Mouse (Mus musculus) kidney, embryonic 14.5 days (tissue): ENCODE results near the gene Hemk1. TPM values are rescaled to one million over a fixed set of nuclear protein-coding genes. Genes with fewer than 3 reads are reported as not detected.

Experiments used
- ATAC-seq: fragments of 200-750 bp; cut with Nextera tagmentation; 2 replicates; pipeline ENCODE4 v1.8.0; 2017; ENCODE audit warnings: moderate number of reproducible peaks, mild to moderate bottlenecking, moderate TSS enrichment, moderate library complexity; ENCODE audit not compliant: low FRiP score, low TSS enrichment
- H3K27ac ChIP-seq: fragments of 300-500 bp; sonication (generic); 2 replicates; pipeline ENCODE4 v1.5.1; 2014; ENCODE audit warnings: low read depth, mild to moderate bottlenecking, low read length, moderate library complexity, mixed read lengths
- H3K27me3 ChIP-seq: fragments of 300-500 bp; sonication (generic); 2 replicates; pipeline ENCODE4 v1.6.1; 2014; ENCODE audit warnings: mild to moderate bottlenecking, low read length; ENCODE audit not compliant: control insufficient read depth, insufficient read depth
- H3K36me3 ChIP-seq: fragments of 300-500 bp; sonication (generic); 2 replicates; pipeline ENCODE4 v1.6.1; 2014; ENCODE audit warnings: low read length, mixed read lengths; ENCODE audit not compliant: control insufficient read depth, insufficient read depth
- H3K4me1 ChIP-seq: fragments of 300-500 bp; sonication (generic); 2 replicates; pipeline ENCODE4 v1.6.1; 2014; ENCODE audit warnings: low read length, mixed read lengths; ENCODE audit not compliant: control insufficient read depth, insufficient read depth
- H3K4me2 ChIP-seq: fragments of 300-500 bp; sonication (generic); replicated peaks from 2 replicates; pipeline ENCODE4 v1.6.1; 2014; ENCODE audit warnings: low read depth, mild to moderate bottlenecking, low read length
- H3K4me3 ChIP-seq: fragments of 300-500 bp; sonication (generic); 2 replicates; pipeline ENCODE4 v1.5.1; 2014; ENCODE audit warnings: mild to moderate bottlenecking, low read length
- H3K9ac ChIP-seq: fragments of 300-500 bp; sonication (generic); 2 replicates; pipeline ENCODE4 v1.6.1; 2014; ENCODE audit warnings: low read depth, mild to moderate bottlenecking, low read length, moderate library complexity
- H3K9me3 ChIP-seq: fragments of 300-500 bp; sonication (generic); 2 replicates; pipeline ENCODE4 v1.6.1; 2016; ENCODE audit warnings: low read length; ENCODE audit not compliant: control insufficient read depth
- WGBS: fragments of 180-500 bp; shearing (Covaris S2); extraction: QIAGEN DNeasy Blood & Tissue Kit; methylation state at CpG from one replicate; pipeline ENCODE4 v1.1.7; 2014; 5-methylcytosine and 5-hydroxymethylcytosine counted together
- polyA plus RNA-seq: library from polyadenylated mRNA; unstranded; fragments of >200 nt; fragmentation: Nextera tagmentation; extraction: Ambion mirVana; gene quantifications from 2 replicates; pipeline ENCODE4 v1.2.1, GENCODE M21; 2014

The Hemk1 gene
- polyA plus RNA-seq, 1 experiment from 2014 or later, result 11.3 TPM

- H3K36me3 ChIP-seq, result no peaks in the 10 kb centered on the region
- 0 out of 2 replicates have a peak, but pooled peaks cover 5% of the 10 kb centered on the region for H3K27me3 ChIP-seq
- peak overlapping the region; percentile 9; the same call in 1 of the 2 replicates for H3K9ac ChIP-seq
- 0 out of 2 replicates have a peak, but pooled peaks have one; percentile 4 for ATAC-seq
- H3K27ac ChIP-seq, result no peak overlapping the region
- 0 out of 2 replicates have a peak, but pooled peaks cover 3% of the 10 kb centered on the region for H3K4me1 ChIP-seq
- peak overlapping the region; percentile 42 for H3K4me3 ChIP-seq
- peak overlapping the region; percentile 75 for H3K4me2 ChIP-seq
- 34% methylated on average over 8 of the region's 8 CpGs for whole genome bisulfite sequencing
- H3K9me3 ChIP-seq, result no peaks in the 10 kb centered on the region
These were observed 49.4 kb downstream of the Hemk1 start for GRCm38 (mm10) chr9:107288711-107289110.

DNA sequence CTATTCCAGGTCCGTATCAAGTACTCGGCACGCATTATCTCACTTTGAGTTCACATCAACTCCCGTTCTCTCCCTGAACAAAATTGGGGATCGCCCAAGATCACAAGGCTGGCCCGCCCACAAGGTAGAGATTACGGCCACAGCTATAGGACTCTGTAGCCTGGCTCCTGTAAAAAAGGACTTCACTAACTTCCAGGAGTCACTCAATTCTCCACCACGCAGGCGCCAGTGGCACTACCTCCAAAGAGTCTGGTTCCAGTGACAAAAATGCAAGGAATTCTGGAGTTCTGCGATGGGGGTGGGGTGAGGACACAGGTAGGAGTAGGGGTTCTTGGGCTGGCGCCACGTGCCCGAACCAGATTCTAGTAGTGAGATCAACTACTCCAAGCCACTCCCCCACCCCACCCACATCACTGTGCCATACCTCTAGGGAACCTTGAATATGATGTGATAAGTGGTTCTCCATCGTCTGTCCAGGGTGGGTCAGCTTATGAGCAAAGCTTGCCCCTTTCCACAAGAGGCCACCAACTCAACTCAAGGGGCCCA is 50.0 kb downstream of the Hemk1 start:
- Histone ChIP-seq H3K27ac (no peak overlapping the region), H3K4me1 (0 out of 2 replicates have a peak, but pooled peaks cover 3% of the 10 kb centered on the region), H3K9me3 (no peaks in the 10 kb centered on the region), H3K27me3 (0 out of 2 replicates have a peak, but pooled peaks cover 3% of the 10 kb centered on the region), H3K4me2 (no peak overlapping the region), H3K4me3 (no peak overlapping the region), H3K36me3 (no peaks in the 10 kb centered on the region), H3K9ac (no peak overlapping the region)
- no peak for ATAC-seq
- 96% methylated on average over 14 of the region's 14 CpGs for WGBS

DNA sequence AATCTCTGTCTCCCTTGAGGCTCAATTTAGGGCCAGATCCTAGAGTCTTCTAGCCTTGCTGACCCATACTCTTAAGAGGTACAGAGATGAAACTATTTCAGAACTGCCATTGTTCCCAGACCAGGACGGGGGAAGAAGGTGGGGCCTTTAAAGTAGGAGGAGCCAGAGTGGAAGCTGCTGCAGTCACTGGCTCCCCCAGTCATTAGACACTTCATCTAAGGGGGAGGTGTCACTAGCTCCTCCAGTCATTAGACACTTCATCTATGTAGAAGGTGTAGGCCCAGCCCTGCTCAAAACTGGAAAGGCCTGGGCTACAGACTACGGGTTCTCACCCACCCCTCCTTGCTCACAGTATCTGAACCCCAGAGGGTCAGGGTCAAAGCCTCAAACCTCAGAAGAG is 50.9 kb downstream of the Hemk1 start:
- 74% methylated on average over 2 of the region's 2 CpGs for WGBS
- Histone ChIP-seq H3K9me3 (no peaks in the 10 kb centered on the region), H3K4me2 (no peak overlapping the region), H3K4me3 (no peak overlapping the region), H3K9ac (no peak overlapping the region), H3K36me3 (no peaks in the 10 kb centered on the region), H3K4me1 (0 out of 2 replicates have a peak, but pooled peaks cover 3% of the 10 kb centered on the region), H3K27me3 (no peaks in the 10 kb centered on the region), H3K27ac (no peak overlapping the region)
- ATAC-seq, result no peak

DNA sequence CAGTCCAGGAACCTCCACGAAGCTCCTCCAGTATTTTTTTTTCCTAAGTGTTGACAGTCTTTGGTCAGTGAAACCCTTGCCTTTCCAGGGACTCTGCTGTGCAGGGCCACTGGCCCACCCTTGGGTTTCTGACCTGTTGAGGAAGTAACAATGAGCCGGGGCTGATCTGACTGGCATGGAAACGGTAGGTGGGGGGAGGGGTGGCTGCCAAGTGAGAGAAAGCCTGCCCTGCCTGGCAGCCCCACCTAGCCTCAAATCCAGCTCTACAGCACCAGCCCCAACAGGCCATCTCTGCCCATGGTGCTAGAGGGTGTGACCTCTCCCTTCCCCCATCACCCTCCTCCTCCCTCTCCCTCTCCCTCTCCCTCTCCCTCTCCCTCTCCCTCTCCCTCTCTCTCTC is 53.1 kb downstream of the Hemk1 start:
- no peak overlapping the region for H3K4me3 ChIP-seq
- H3K36me3 ChIP-seq, result no peaks in the 10 kb centered on the region
- H3K9ac ChIP-seq, result no peak overlapping the region
- H3K27me3 ChIP-seq, result no peaks in the 10 kb centered on the region
- peaks cover 6% of the 10 kb centered on the region; the same call in 1 of the 2 replicates for H3K4me1 ChIP-seq
- no peak overlapping the region for H3K27ac ChIP-seq
- H3K9me3 ChIP-seq, result no peaks in the 10 kb centered on the region
- WGBS, result 29% methylated on average over 3 of the region's 3 CpGs
- no peak overlapping the region for H3K4me2 ChIP-seq
- ATAC-seq, result no peak

GRCm38 (mm10) chr9:107282951-107283350 is 55.2 kb downstream of the Hemk1 start:
- 92% methylated on average over 9 of the region's 9 CpGs for WGBS
- Histone ChIP-seq H3K4me3 (no peak overlapping the region), H3K9me3 (no peaks in the 10 kb centered on the region), H3K4me1 (peaks cover 16% of the 10 kb centered on the region; the same call in 1 of the 2 replicates), H3K27ac (no peak overlapping the region), H3K4me2 (no peak overlapping the region), H3K27me3 (no peaks in the 10 kb centered on the region), H3K36me3 (no peaks in the 10 kb centered on the region), H3K9ac (no peak overlapping the region)
- no peak for ATAC-seq

DNA sequence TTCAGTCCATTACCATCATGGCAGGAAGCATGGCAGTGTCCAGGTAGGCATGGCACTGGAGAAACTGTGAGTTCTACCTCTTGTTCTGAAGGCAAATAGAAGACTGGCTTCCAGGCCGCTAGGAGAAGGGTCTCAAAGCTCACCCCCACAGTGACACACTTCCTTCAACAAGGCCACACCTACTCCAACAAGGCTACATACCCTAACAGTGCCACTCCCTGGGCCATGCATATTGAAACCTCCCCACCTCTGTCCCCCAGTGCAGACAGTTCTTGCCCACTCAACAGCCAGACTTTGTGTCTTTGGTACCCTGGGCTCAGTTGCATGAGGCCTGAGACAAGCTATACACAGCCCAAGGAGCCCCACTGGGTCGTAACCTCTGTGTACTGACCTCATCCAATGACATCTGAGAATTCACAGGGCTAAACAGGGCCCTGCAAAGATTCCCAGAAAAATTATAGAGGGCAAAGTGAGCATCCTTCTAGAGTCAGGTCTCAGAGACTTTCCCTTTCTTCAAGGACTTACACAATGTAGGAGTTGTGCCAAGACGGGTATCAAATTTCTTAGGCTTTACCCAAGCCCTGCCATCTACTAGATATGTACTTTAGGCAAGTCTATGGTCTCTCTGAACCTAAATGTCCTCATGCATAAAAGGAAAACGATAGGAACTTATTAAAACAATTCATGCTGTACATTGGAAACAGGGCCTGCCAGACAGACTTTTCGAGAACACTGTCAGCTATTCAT is 56.7 kb downstream of the Hemk1 start:
- Histone ChIP-seq H3K27ac (no peak overlapping the region), H3K27me3 (no peaks in the 10 kb centered on the region), H3K4me2 (no peak overlapping the region), H3K4me1 (peaks cover 16% of the 10 kb centered on the region; the same call in 1 of the 2 replicates), H3K36me3 (no peaks in the 10 kb centered on the region), H3K9ac (no peak overlapping the region), H3K4me3 (no peak overlapping the region), H3K9me3 (no peaks in the 10 kb centered on the region)
- WGBS, result 89% methylated on average over 5 of the region's 5 CpGs
- ATAC-seq, result no peak

- Histone ChIP-seq H3K4me1 (peaks cover 16% of the 10 kb centered on the region; the same call in 1 of the 2 replicates), H3K4me2 (peak overlapping the region; percentile 30), H3K9ac (0 out of 2 replicates have a peak overlapping the region, but pooled peaks have one; percentile 13), H3K27me3 (no peaks in the 10 kb centered on the region), H3K27ac (no peak overlapping the region), H3K9me3 (no peaks in the 10 kb centered on the region), H3K36me3 (no peaks in the 10 kb centered on the region), H3K4me3 (0 out of 2 replicates have a peak overlapping the region, but pooled peaks have one; percentile 4)
- WGBS, result 59% methylated on average over 13 of the region's 13 CpGs
- peak; percentile 8; the same call in 1 of the 2 replicates for ATAC-seq
These were observed 57.7 kb downstream of the Hemk1 start for GRCm38 (mm10) chr9:107280322-107281027.

DNA sequence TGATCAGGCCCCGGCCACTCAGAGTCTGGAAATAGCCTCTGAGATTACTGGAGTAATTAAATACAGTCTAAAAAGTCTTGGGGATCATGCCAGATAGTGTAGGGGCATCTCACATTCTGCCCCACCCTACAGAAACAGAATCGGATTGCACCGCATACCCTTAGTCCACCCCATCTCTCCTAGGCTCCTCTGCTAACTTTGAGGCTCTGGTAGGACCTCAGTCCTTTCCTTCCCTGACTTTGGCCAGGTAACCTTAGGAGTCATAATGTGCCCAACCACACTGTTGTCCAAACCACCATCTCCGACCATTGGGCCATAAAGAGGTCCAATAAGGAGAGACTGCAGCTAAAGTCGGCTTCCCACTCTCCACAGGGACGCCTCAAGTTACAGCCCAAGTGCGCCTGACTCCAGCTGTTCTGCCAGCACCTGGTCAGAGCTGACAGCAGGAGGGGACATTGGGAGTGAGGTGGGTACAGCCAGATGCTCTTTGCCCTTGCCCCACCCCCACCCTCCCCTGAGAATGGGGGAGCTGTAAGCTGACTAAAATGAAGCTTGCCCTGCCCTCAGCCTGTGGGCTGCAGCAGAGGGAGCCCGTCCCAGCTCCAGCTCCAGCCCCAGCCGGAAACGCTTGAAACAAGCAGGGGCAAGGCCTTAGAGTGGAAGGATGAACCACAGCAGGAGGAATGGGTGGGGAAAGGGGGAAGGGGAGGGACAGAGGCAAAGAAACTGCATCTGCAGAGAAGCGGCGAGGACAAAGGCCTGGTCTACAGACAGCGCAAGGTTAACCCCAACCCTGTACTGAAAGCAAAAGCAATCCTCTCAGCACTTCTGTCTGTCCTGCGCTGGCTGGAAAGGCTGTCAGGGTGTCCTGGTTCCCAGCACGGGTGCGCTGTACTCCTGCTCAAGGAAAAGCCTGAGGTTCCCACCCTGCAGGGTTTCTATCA is 58.5 kb downstream of the Hemk1 start:
- Histone ChIP-seq H3K4me1 (peaks cover 16% of the 10 kb centered on the region; the same call in 1 of the 2 replicates), H3K27ac (peak overlapping the region; percentile 30; the same call in 1 of the 2 replicates), H3K36me3 (no peaks in the 10 kb centered on the region), H3K27me3 (no peaks in the 10 kb centered on the region), H3K9me3 (no peaks in the 10 kb centered on the region), H3K9ac (0 out of 2 replicates have a peak overlapping the region, but pooled peaks have one; percentile 13), H3K4me3 (peak overlapping the region; percentile 4; the same call in 1 of the 2 replicates), H3K4me2 (peak overlapping the region; percentile 30)
- ATAC-seq, result peak; percentile 61
- WGBS, result 21% methylated on average over 16 of the region's 16 CpGs
